Mouse (Mus musculus): Measurements from ENCODE around the gene Tmem53. TPM values are rescaled to one million over a fixed set of nuclear protein-coding genes. Genes with fewer than 3 reads are reported as not detected.

The Tmem53 gene
- polyA plus RNA-seq, 1 experiment from 2014 or later, result 34.5 TPM

DNA sequence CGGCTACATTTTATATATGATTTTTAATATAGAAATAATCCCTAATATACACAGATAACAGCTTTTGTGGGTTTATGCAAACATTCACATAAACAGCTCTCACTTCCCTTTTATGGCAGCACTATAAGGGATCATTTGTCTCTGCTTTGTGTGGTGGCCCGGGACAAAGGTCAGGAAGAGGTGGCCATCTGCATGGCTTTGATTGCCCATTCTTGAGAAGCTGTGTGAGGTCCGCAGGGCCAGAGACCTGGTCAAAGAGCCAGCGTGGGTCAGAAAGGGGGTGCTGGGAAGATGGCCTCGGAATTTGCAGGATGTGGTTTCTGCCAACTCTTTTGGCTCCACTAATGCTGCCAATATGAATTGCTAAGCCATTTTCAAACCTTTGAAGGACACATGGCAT lies 28.8 kb upstream of the Tmem53 start:
- ATAC-seq (replicated peaks; ENCODE audit: insufficient number of reproducible peaks, insufficient read depth, low FRiP score, low read depth), result no peak

DNA sequence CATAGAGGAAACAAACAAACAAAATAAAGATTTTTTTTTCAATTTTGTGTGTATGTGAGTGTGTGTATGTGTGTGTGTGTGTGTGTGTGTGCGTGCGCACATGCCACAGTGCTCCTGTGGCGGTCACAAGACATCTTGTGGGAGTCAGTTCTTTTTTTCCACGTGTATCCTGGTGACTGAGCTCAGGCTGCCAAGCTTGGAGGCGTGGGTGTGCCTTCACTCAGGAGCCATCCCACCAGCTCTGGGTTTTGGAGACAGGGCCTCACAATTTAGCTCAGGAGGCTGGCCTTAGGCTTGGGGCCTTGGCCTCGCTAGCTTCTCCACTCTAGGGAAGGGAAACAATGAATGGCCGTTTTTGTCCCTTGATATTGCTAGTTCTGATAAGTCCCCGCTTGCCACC lies 27.6 kb upstream of the Tmem53 start:
- 65% methylated on average over 8 of the region's 8 CpGs for WGBS

More for the DNA sequence above, 28.8 kb upstream of the Tmem53 start:
- Histone ChIP-seq H3K27me3 (no peaks in the 10 kb centered on the region), H3K4me3 (no peak overlapping the region), H3K9ac (no peak overlapping the region), H3K4me1 (replicated peaks) (peaks cover 13% of the 10 kb centered on the region), H3K27ac (no peak overlapping the region), H3K36me3 (no peaks in the 10 kb centered on the region), H3K9me3 (replicated peaks) (no peaks in the 10 kb centered on the region), H3K4me2 (no peak overlapping the region)
- WGBS, result 64% methylated on average over 5 of the region's 5 CpGs

DNA sequence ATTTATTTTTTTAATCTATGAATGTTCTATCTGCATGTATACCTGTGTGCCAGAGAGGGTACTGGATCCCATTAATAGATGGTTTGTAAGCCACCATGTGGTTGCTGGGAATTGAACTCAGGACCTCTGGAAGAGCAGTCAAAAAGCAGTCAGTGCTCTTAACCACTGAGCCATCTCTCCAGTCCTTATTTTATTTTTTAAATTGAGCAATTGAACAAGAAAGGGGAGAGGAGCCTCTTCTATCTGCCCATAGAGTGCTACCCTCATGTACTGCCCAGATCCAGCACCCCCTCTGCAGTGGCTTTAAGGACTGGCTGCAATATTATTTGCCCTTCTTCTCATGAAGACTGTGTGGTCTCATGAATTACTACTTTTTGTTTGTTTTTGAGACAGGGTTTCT lies 26.5 kb upstream of the Tmem53 start:
- H3K9me3 ChIP-seq (replicated peaks), result no peaks in the 10 kb centered on the region
- H3K4me3 ChIP-seq, result no peak overlapping the region
- H3K4me1 ChIP-seq (replicated peaks), result peaks cover 10% of the 10 kb centered on the region
- H3K36me3 ChIP-seq, result no peaks in the 10 kb centered on the region
- H3K4me2 ChIP-seq, result no peak overlapping the region
- no peak overlapping the region for H3K27ac ChIP-seq
- H3K27me3 ChIP-seq, result 0 out of 2 replicates have a peak, but pooled peaks cover 3% of the 10 kb centered on the region
- ATAC-seq (replicated peaks; ENCODE audit: insufficient number of reproducible peaks, insufficient read depth, low FRiP score, low read depth), result no peak
- H3K9ac ChIP-seq, result no peak overlapping the region

More for the DNA sequence above, 27.6 kb upstream of the Tmem53 start:
- H3K4me2 ChIP-seq, result no peak overlapping the region
- H3K4me1 ChIP-seq (replicated peaks), result peaks cover 5% of the 10 kb centered on the region; the same call in 1 of the 2 replicates
- H3K27ac ChIP-seq, result no peak overlapping the region
- no peaks in the 10 kb centered on the region for H3K36me3 ChIP-seq
- H3K4me3 ChIP-seq, result no peak overlapping the region
- no peaks in the 10 kb centered on the region for H3K27me3 ChIP-seq
- H3K9ac ChIP-seq, result no peak overlapping the region
- ATAC-seq (replicated peaks; ENCODE audit: insufficient number of reproducible peaks, insufficient read depth, low FRiP score, low read depth), result no peak
- no peaks in the 10 kb centered on the region for H3K9me3 ChIP-seq (replicated peaks)

DNA sequence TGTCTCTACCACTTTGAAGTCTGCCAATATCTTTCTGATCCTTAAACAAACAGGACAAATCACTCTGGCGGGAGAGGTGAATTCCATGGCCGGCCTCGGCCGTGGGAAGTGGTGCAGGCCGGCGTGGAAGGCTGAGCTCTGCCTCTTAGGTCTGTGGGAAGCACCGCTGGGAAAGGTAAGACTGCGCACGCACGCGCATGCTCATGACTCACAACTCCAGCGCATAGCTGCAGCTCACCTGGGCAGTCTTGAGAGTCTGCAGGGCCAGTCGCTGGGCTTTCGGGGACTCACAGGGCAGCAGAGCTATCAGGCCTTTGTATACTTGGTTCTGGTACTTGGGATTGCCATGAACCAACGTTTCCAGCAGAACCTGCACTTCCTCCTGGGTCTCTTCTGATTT lies 22.2 kb upstream of the Tmem53 start:
- Histone ChIP-seq H3K9ac (no peak overlapping the region), H3K36me3 (no peaks in the 10 kb centered on the region), H3K4me2 (no peak overlapping the region), H3K4me1 (replicated peaks) (peaks cover 5% of the 10 kb centered on the region), H3K9me3 (replicated peaks) (no peaks in the 10 kb centered on the region), H3K27me3 (0 out of 2 replicates have a peak, but pooled peaks cover 3% of the 10 kb centered on the region), H3K27ac (no peak overlapping the region), H3K4me3 (no peak overlapping the region)
- no peak for ATAC-seq (replicated peaks; ENCODE audit: insufficient number of reproducible peaks, insufficient read depth, low FRiP score, low read depth)
- WGBS, result 52% methylated on average over 15 of the region's 15 CpGs

DNA sequence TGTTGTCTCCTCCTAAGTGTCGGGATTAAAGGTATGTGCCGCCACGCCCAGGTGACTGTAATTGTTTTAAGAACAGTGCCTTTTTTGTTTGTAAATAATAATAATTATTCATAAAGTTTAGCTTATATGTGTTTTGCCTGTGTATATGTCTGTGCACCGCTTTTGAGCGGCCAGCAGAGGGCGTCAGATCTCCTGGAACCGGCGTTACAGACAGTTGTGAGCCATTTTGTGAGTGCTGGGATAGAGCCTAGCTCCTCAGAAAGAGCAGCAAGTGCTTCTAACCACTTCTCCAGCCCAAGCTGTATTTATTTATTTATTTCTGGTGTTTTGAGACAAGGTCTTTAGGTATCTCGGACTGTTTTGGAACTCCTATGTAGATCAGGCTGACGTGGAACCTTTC lies 21.4 kb upstream of the Tmem53 start:
- no peak for ATAC-seq (replicated peaks; ENCODE audit: insufficient number of reproducible peaks, insufficient read depth, low FRiP score, low read depth)
- Histone ChIP-seq H3K4me2 (no peak overlapping the region), H3K4me1 (replicated peaks) (peaks cover 5% of the 10 kb centered on the region; the same call in 1 of the 2 replicates), H3K27ac (no peak overlapping the region), H3K9me3 (replicated peaks) (no peaks in the 10 kb centered on the region), H3K4me3 (no peak overlapping the region), H3K9ac (no peak overlapping the region), H3K36me3 (no peaks in the 10 kb centered on the region), H3K27me3 (0 out of 2 replicates have a peak, but pooled peaks cover 3% of the 10 kb centered on the region)
- 50% methylated on average over 10 of the region's 10 CpGs for WGBS

DNA sequence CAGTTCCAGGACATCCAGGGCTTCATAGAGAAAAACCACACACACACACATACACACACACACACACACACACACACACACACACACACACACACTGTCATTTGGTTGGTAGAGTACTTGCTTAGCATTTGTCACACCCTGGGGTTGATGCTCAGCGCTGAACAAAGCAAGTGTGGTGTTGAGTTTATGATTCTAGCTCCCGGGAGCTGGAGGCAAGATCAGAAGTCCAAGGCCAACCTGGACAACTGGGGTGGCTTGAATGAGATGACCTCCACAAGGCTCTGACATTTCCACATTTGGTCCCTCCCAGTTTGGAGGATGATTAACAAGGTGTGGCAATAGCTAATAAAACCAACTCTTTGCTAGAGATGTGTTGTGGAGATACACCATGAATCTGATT lies 20.5 kb upstream of the Tmem53 start:
- H3K9ac ChIP-seq, result no peak overlapping the region
- 0 out of 2 replicates have a peak, but pooled peaks cover 3% of the 10 kb centered on the region for H3K27me3 ChIP-seq
- H3K36me3 ChIP-seq, result no peaks in the 10 kb centered on the region
- no peak for ATAC-seq (replicated peaks; ENCODE audit: insufficient number of reproducible peaks, insufficient read depth, low FRiP score, low read depth)
- WGBS, result 96% methylated on average over 2 of the region's 2 CpGs
- no peaks in the 10 kb centered on the region for H3K9me3 ChIP-seq (replicated peaks)
- H3K4me3 ChIP-seq, result no peak overlapping the region
- H3K4me1 ChIP-seq (replicated peaks), result peaks cover 5% of the 10 kb centered on the region; the same call in 1 of the 2 replicates
- no peak overlapping the region for H3K27ac ChIP-seq
- no peak overlapping the region for H3K4me2 ChIP-seq

DNA sequence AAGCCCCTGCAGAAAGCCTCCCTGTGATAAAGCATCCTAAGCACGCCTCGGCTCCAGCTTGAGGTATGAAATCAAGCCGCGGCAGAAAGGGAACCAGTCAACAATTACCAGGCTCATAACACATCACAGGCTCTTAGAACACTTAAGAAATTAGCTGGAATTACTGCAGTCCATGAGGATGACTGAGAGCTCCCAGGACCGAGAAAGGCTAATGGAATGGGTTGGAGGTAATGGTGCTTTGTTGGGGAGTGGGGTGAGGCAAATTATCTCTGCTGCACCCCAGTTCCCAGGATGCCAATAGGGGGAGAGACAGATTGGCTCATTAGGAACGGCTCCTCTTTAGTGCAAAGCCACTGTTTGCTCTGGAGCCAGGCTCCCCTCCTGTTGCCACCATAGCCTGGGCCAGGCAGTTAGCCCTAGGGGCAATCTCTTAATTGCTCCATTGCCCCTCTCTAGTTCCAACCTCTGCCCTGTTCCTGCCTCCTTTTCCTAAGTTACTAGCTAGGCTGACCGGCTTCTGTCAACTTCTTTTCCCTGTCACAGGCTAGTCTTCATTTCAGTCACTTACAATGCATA lies 17.5 kb upstream of the Tmem53 start:
- Histone ChIP-seq H3K4me3 (no peak overlapping the region), H3K9ac (no peak overlapping the region), H3K27me3 (0 out of 2 replicates have a peak, but pooled peaks cover 3% of the 10 kb centered on the region), H3K4me2 (no peak overlapping the region), H3K9me3 (replicated peaks) (no peaks in the 10 kb centered on the region), H3K4me1 (replicated peaks) (peaks cover 5% of the 10 kb centered on the region; the same call in 1 of the 2 replicates), H3K36me3 (no peaks in the 10 kb centered on the region), H3K27ac (no peak overlapping the region)
- no peak for ATAC-seq (replicated peaks; ENCODE audit: insufficient number of reproducible peaks, insufficient read depth, low FRiP score, low read depth)
- 69% methylated on average over 7 of the region's 7 CpGs for WGBS

DNA sequence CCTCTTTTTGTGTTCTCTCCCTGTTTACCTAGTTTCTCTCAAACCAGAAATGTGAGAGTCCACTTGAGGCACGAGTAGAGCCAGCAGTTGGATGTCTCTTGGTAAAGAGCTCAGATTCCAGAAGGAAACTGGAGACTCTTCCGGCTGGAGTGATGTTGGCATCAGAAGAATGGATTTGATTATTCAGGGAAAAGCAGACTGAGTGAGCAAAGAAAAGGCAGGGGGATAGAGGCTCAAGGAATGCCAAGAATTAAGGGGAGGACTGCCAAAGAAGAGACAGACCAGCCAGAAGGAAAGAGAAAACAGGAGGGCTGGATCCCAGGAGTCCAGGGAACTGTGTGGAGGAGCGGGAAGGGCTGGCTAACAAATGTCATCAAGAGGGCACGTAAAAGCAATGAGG lies 15.9 kb upstream of the Tmem53 start:
- no peak for ATAC-seq (replicated peaks; ENCODE audit: insufficient number of reproducible peaks, insufficient read depth, low FRiP score, low read depth)
- 49% methylated on average over 4 of the region's 4 CpGs for WGBS
- Histone ChIP-seq H3K4me2 (no peak overlapping the region), H3K4me3 (no peak overlapping the region), H3K27me3 (no peaks in the 10 kb centered on the region), H3K27ac (no peak overlapping the region), H3K36me3 (no peaks in the 10 kb centered on the region), H3K9ac (no peak overlapping the region), H3K4me1 (replicated peaks) (no peaks in the 10 kb centered on the region), H3K9me3 (replicated peaks) (no peaks in the 10 kb centered on the region)

DNA sequence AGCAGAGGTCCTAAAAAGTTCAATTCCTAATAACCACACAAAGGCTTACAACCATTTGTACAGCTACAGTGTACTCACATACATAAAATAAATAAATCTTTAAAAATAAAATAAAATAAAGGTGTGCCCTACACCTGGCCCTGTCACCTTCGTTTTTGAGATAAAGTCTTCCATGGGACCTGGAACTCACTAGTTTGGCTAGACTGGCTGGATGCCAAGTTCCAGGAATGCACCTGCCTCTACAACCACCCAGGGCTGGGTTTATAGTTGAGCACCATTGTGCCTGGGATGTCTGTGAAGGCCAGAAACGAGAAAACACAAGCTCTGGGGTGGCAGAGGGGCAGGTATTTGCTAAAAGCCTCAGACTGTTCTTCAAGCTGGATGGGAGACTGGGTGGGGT lies 12.6 kb upstream of the Tmem53 start:
- Histone ChIP-seq H3K9me3 (replicated peaks) (no peaks in the 10 kb centered on the region), H3K27ac (no peak overlapping the region), H3K4me2 (no peak overlapping the region), H3K4me1 (replicated peaks) (no peaks in the 10 kb centered on the region), H3K27me3 (no peaks in the 10 kb centered on the region), H3K4me3 (no peak overlapping the region), H3K9ac (no peak overlapping the region), H3K36me3 (no peaks in the 10 kb centered on the region)
- no peak for ATAC-seq (replicated peaks; ENCODE audit: insufficient number of reproducible peaks, insufficient read depth, low FRiP score, low read depth)
- WGBS, result 42% methylated on average over 2 of the region's 2 CpGs

DNA sequence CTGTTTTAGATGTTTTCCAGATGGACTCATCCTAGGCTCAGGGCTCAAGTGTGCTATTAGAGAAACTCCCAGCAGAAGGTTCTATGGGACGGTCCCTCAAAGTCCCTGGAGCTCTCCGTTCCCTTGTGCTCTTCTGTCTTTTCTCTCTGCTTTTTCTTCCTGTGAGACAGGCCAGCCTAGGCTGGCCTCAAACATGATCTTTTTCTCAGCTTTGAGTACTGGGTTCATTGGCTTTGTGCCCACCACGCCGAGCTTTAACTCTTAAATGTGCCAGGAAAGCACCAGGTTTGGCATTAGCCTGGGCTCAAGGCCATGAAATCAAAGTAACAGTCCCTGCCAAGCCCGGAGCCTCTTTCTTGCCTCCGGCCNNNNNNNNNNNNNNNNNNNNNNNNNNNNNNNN lies 10.9 kb upstream of the Tmem53 start:
- no peak overlapping the region for H3K27ac ChIP-seq
- H3K4me3 ChIP-seq, result no peak overlapping the region
- no peak for ATAC-seq (replicated peaks; ENCODE audit: insufficient number of reproducible peaks, insufficient read depth, low FRiP score, low read depth)
- WGBS, result 72% methylated on average over 6 of the region's 6 CpGs
- H3K4me1 ChIP-seq (replicated peaks), result no peaks in the 10 kb centered on the region
- H3K36me3 ChIP-seq, result no peaks in the 10 kb centered on the region
- H3K9me3 ChIP-seq (replicated peaks), result no peaks in the 10 kb centered on the region
- H3K27me3 ChIP-seq, result no peaks in the 10 kb centered on the region
- H3K4me2 ChIP-seq, result no peak overlapping the region
- no peak overlapping the region for H3K9ac ChIP-seq

DNA sequence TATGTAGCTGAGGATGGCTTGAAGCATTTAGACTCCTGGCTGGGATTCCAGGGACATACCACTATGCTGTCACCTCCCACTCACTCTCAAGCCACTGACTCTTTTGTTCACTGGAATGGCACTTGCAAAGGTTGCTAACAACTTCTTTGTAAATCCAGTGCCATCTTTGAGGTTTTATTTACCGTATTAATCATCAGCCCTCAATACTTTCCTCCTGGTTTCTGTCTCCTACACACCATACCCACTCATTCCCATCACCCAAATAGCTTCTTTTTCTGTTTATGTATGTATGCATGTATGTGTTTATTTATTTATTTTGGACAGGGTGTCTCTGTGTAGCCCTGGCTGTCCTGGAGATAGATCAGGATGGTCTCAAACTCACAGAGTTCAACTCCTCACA lies 769 bp upstream of the Tmem53 start:
- Histone ChIP-seq H3K4me3 (peak overlapping the region; percentile 71; the same call in 1 of the 2 replicates), H3K4me1 (replicated peaks) (peaks cover 30% of the 10 kb centered on the region), H3K27me3 (no peaks in the 10 kb centered on the region), H3K4me2 (peak overlapping the region; percentile 68), H3K9ac (no peak overlapping the region), H3K9me3 (replicated peaks) (no peaks in the 10 kb centered on the region), H3K36me3 (no peaks in the 10 kb centered on the region), H3K27ac (no peak overlapping the region)
- 63% methylated on average over 1 of the region's 1 CpGs for WGBS
- ATAC-seq (replicated peaks; ENCODE audit: insufficient number of reproducible peaks, insufficient read depth, low FRiP score, low read depth), result no peak

DNA sequence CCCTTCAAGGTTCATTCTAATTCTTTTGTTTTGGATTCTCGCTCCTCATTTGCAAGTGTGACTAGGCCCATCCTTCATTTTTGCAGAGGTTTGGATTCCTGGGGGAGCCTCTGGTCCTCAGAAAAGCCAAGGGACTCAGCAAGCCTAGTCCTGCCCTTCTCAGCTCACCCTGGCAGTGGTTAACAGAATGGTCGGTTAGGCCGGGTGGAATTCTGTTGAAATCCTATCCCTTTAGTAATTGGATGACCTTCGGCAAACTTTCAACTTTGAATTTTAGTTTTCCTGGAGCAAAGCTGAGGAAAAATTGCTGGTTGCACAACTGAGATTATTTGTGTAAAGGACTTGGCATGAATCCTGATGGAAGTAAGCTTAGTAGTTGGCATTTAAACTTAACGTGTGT lies 600 bp downstream of the Tmem53 start:
- peak; percentile 11; the same call in 1 of the 2 replicates for ATAC-seq (replicated peaks; ENCODE audit: insufficient number of reproducible peaks, insufficient read depth, low FRiP score, low read depth)

More for the DNA sequence above, 600 bp downstream of the Tmem53 start:
- peak overlapping the region; percentile 68 for H3K4me2 ChIP-seq
- no peaks in the 10 kb centered on the region for H3K9me3 ChIP-seq (replicated peaks)
- peak overlapping the region; percentile 68 for H3K9ac ChIP-seq
- H3K27ac ChIP-seq, result peak overlapping the region; percentile 86
- peak overlapping the region; percentile 71 for H3K4me3 ChIP-seq
- H3K36me3 ChIP-seq, result no peaks in the 10 kb centered on the region
- no peaks in the 10 kb centered on the region for H3K27me3 ChIP-seq
- peaks cover 32% of the 10 kb centered on the region for H3K4me1 ChIP-seq (replicated peaks)
- 27% methylated on average over 5 of the region's 5 CpGs for WGBS

All from heart, embryonic 15.5 days (tissue).